Mouse (Mus musculus) midbrain, embryonic 10.5 days (tissue): ENCODE measurements at regions not wholly inside any gene's neighbourhood (a gene's known extent, or its start where the extent isn't known, plus 50 kb on each side); places are given as distances from the start of the nearest gene placed in this dataset.

ENCODE experiments used
- DNase-seq: peaks from one replicate; pipeline ENCODE4 v3.0.0-alpha.2; 2017; ENCODE audit warnings: low spot score
- H3K27ac ChIP-seq: fragments of 300-500 bp; sonication (generic); replicated peaks from 2 replicates; pipeline ENCODE4 v1.5.1; 2016; ENCODE audit warnings: mild to moderate bottlenecking
- H3K27me3 ChIP-seq: fragments of 300-500 bp; sonication (generic); 2 replicates; pipeline ENCODE4 v1.6.1; 2016; ENCODE audit warnings: low read depth, mild to moderate bottlenecking; ENCODE audit not compliant: poor library complexity, severe bottlenecking
- H3K36me3 ChIP-seq: fragments of 300-500 bp; sonication (generic); 2 replicates; pipeline ENCODE4 v1.6.1; 2016; ENCODE audit warnings: mild to moderate bottlenecking, moderate library complexity
- H3K4me1 ChIP-seq: fragments of 300-500 bp; sonication (generic); 2 replicates; pipeline ENCODE4 v1.6.1; 2016
- H3K4me3 ChIP-seq: fragments of 300-500 bp; sonication (generic); 2 replicates; pipeline ENCODE4 v1.5.1; 2016; ENCODE audit warnings: mild to moderate bottlenecking, moderate library complexity
- H3K9me3 ChIP-seq: fragments of 300-500 bp; sonication (generic); replicated peaks from 2 replicates; pipeline ENCODE4 v1.6.1; 2016; ENCODE audit warnings: mild to moderate bottlenecking
- WGBS: fragments of 180-500 bp; shearing (Covaris S2); methylation state at CpG from one replicate; pipeline ENCODE4 v1.1.7; 2016; 5-methylcytosine and 5-hydroxymethylcytosine counted together

DNA sequence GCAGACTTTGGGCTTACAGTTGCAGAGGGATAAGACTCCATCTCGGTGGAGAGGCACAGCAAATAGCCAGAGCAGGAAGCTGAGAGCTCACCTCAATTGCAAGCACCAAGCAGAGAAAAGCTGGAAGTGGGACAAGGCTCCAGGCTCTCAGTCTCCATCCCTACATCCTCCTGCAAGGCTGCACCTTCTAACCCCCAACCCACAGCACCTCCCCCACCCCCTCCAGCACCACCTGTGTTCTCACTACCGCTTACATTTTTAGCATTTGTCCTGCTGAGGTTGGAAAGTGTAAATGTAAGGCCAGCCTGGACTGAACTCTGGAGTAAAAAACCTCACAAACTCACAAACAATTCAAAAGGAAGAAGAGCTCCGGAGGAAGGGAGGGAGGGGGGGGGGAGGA, 119.6 kb downstream of the Sox2 start:
- no peaks in the 10 kb centered on the region for H3K36me3 ChIP-seq
- H3K4me3 ChIP-seq = no peak overlapping the region
- no peaks in the 10 kb centered on the region for H3K9me3 ChIP-seq
- H3K4me1 ChIP-seq = peaks cover 15% of the 10 kb centered on the region
- WGBS = 14% methylated on average over 3 of the region's 3 CpGs
- no peak for DNase-seq
- peak overlapping the region; percentile 38; the same call in 1 of the 2 replicates for H3K27ac ChIP-seq
- no peaks in the 10 kb centered on the region; the same call in 1 of the 2 replicates for H3K27me3 ChIP-seq

GRCm38 (mm10) chr3:34770271-34770670, 120.1 kb downstream of the Sox2 start:
- no peak overlapping the region for H3K4me3 ChIP-seq
- H3K27me3 ChIP-seq = no peaks in the 10 kb centered on the region; the same call in 1 of the 2 replicates
- peaks cover 13% of the 10 kb centered on the region for H3K4me1 ChIP-seq
- H3K36me3 ChIP-seq = no peaks in the 10 kb centered on the region
- H3K9me3 ChIP-seq = no peaks in the 10 kb centered on the region
- no peak overlapping the region for H3K27ac ChIP-seq
- no peak for DNase-seq
- WGBS = 77% methylated on average over 6 of the region's 6 CpGs

DNA sequence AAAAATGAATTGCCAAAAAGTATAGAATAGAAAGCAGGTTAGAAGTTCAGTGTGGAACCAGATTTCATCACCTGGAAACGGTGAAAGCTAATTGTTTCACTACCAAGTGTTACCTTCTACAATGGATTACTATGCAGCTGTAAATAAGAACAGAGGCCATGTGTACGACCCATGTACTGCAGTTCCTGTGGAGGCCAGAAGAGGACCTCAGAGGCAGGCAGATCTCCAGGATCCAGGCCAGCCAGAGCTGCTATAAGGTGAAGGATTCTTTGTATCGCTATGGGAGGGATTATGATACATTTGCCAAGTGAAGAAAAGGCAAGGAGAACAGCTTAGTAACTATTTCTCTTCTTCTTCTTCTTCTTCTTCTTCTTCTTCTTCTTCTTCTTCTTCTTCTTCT, 121.8 kb downstream of the Sox2 start:
- WGBS = 92% methylated on average over 3 of the region's 3 CpGs
- Histone ChIP-seq H3K4me3 (no peak overlapping the region), H3K36me3 (no peaks in the 10 kb centered on the region), H3K27me3 (no peaks in the 10 kb centered on the region; the same call in 1 of the 2 replicates), H3K9me3 (no peaks in the 10 kb centered on the region), H3K27ac (no peak overlapping the region), H3K4me1 (peaks cover 13% of the 10 kb centered on the region)
- DNase-seq = no peak

GRCm38 (mm10) chr3:34773678-34774425, 123.6 kb downstream of the Sox2 start:
- Histone ChIP-seq H3K9me3 (peaks cover 4% of the 10 kb centered on the region; the same call in 1 of the 2 replicates), H3K36me3 (no peaks in the 10 kb centered on the region), H3K4me1 (peaks cover 13% of the 10 kb centered on the region), H3K27me3 (no peaks in the 10 kb centered on the region; the same call in 1 of the 2 replicates), H3K4me3 (no peak overlapping the region), H3K27ac (0 out of 2 replicates have a peak overlapping the region, but pooled peaks have one; percentile 23)
- DNase-seq = peak; percentile 14
- WGBS = 39% methylated on average over 23 of the region's 23 CpGs

- no peak overlapping the region for H3K4me3 ChIP-seq
- DNase-seq = no peak
- no peaks in the 10 kb centered on the region for H3K36me3 ChIP-seq
- H3K27ac ChIP-seq = no peak overlapping the region
- 92% methylated on average over 6 of the region's 6 CpGs for WGBS
- H3K27me3 ChIP-seq = no peaks in the 10 kb centered on the region
- no peaks in the 10 kb centered on the region for H3K4me1 ChIP-seq
- H3K9me3 ChIP-seq = peaks cover 4% of the 10 kb centered on the region; the same call in 1 of the 2 replicates
Measured at GRCm38 (mm10) chr3:34781770-34782169, 131.6 kb downstream of the Sox2 start.

GRCm38 (mm10) chr3:34783398-34783797, 133.2 kb downstream of the Sox2 start:
- WGBS = 92% methylated on average over 1 of the region's 1 CpGs
- Histone ChIP-seq H3K36me3 (no peaks in the 10 kb centered on the region), H3K9me3 (no peaks in the 10 kb centered on the region; the same call in 1 of the 2 replicates), H3K4me1 (no peaks in the 10 kb centered on the region), H3K27me3 (no peaks in the 10 kb centered on the region), H3K4me3 (no peak overlapping the region), H3K27ac (no peak overlapping the region)
- DNase-seq = no peak

- WGBS = 81% methylated on average over 3 of the region's 3 CpGs
- no peak overlapping the region for H3K27ac ChIP-seq
- no peaks in the 10 kb centered on the region; the same call in 1 of the 2 replicates for H3K9me3 ChIP-seq
- H3K4me1 ChIP-seq = no peaks in the 10 kb centered on the region
- no peak overlapping the region for H3K4me3 ChIP-seq
- H3K36me3 ChIP-seq = no peaks in the 10 kb centered on the region
- no peaks in the 10 kb centered on the region for H3K27me3 ChIP-seq
- no peak for DNase-seq
Measured at GRCm38 (mm10) chr3:34787211-34787610, 137.0 kb downstream of the Sox2 start.

DNA sequence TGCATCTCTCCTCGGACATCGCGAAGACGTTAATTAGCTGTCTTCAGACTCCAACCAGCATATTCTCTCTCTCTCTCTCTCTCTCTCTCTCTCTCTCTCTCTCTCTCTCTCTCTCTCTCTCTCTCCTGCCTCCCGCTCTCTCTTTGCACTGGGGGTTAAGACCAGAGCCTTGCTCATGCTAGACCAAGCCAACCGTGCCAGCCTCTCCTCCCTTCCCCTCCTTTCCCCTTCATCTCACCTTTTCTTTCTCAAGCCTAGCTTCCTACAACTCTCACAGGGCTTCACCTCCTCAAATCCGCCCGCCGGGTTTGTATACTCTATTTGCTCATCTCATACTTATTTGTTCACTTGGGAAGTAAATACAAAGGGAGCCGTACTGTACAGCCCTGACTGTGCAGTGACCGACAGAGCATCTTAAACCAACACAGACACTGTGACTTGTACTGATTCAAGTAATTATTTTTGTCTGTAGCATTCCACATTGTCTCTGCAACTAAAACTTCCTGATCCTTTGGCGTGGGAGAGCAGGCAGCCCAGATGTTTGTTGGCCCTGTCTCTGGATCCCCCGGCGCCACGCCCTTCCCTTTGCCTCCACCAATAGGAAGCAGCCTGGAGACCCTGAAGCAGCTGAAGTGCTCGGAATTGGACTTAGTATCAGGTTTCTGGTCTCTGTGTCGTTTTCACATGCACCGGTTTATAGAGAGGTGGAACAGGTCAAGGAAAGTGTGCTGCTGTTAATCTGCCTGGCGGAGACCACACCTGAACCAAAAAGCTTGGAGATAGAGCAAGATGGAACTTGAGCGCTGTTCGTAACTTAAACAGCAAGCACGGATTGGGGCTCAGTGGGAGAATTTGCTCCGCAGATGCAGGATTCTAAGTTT, 145.1 kb downstream of the Sox2 start:
- no peaks in the 10 kb centered on the region for H3K9me3 ChIP-seq
- H3K4me3 ChIP-seq = peak overlapping the region; percentile 57
- WGBS = 19% methylated on average over 23 of the region's 23 CpGs
- H3K27ac ChIP-seq = peak overlapping the region; percentile 75
- DNase-seq = peak; percentile 84
- peaks cover 16% of the 10 kb centered on the region for H3K27me3 ChIP-seq
- H3K4me1 ChIP-seq = peaks cover 23% of the 10 kb centered on the region
- no peaks in the 10 kb centered on the region for H3K36me3 ChIP-seq

- 9% methylated on average over 5 of the region's 5 CpGs for WGBS
- peaks cover 16% of the 10 kb centered on the region for H3K27me3 ChIP-seq
- H3K9me3 ChIP-seq = no peaks in the 10 kb centered on the region
- DNase-seq = no peak
- H3K36me3 ChIP-seq = no peaks in the 10 kb centered on the region
- H3K4me3 ChIP-seq = peak overlapping the region; percentile 57
- peak overlapping the region; percentile 75 for H3K27ac ChIP-seq
- peaks cover 27% of the 10 kb centered on the region for H3K4me1 ChIP-seq
Measured at GRCm38 (mm10) chr3:34795984-34796266, 145.7 kb downstream of the Sox2 start.

DNA sequence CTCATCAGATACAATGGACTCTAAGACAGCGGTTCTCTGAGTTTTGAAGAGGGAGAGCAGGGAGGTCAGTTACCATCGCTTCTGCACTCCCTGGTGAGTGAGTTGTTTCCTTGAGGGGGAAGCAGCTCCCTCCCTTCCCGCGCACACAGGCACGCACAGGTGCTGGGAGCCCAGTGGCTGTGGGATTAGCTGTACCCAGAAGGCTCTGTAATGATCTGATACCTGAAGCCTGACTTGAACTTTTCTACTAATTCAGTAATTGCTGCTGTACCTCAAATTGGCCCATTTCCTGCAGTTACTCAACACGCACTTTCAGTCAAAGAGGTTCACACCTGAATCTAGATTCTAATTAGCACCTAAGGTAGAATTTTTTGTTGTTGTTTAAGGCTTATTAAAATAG, 158.6 kb downstream of the Sox2 start:
- DNase-seq = no peak
- Histone ChIP-seq H3K27ac (no peak overlapping the region), H3K4me3 (no peak overlapping the region), H3K4me1 (peaks cover 26% of the 10 kb centered on the region), H3K36me3 (no peaks in the 10 kb centered on the region), H3K27me3 (peaks cover 15% of the 10 kb centered on the region), H3K9me3 (no peaks in the 10 kb centered on the region)
- 28% methylated on average over 6 of the region's 6 CpGs for WGBS

DNA sequence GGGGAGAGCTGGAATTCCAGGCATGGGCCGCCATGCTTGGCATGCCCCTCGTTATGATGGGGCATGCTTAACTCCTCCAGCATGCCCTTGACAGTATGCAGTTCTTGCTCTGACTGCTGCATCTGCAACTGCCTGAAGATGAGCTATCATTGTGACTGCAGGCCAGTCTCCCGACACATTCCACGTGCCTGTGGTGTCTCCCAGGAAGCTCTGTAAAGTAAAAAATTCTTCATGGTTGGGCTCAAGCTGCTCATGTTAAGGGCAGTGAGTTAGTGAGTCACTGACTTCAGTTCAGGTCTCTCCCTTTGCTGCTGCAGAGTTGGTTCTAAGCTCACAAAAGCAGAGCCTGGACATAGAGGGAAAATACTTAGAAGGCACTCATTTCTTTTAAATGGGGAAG, 161.5 kb downstream of the Sox2 start:
- no peak for DNase-seq
- Histone ChIP-seq H3K4me3 (no peak overlapping the region), H3K9me3 (no peaks in the 10 kb centered on the region), H3K4me1 (peaks cover 25% of the 10 kb centered on the region), H3K27ac (peak overlapping the region; percentile 50; the same call in 1 of the 2 replicates), H3K36me3 (no peaks in the 10 kb centered on the region), H3K27me3 (peaks cover 15% of the 10 kb centered on the region)
- 72% methylated on average over 4 of the region's 4 CpGs for WGBS

DNA sequence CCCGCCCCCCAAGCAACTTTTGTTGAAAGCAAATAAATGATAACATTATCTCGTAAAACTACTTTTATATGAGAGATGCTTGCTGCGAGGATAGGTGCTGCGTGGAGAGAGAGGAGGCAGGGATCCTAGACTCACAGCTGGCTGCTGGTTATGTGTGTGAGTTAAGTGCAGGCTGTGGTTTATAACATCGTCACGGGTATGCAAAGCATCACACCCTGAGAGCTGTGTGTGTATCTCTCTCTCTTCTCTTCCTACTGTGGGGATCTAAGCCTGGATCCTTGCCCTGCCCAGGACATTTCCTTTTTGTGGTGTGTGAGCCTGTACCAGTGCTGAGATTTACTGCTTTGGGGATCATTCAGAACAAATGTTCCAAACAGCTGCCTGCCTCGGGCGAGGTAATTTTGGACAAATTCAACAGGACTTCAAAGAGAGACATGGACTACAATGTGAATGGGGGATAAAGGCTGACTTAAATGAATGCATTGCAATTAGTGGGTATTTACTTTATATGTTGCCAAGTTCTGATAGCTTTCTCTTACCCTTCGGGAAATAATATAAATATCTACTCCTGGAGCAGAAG, 162.9 kb downstream of the Sox2 start:
- Histone ChIP-seq H3K4me3 (no peak overlapping the region), H3K9me3 (no peaks in the 10 kb centered on the region), H3K27ac (no peak overlapping the region), H3K27me3 (peaks cover 14% of the 10 kb centered on the region), H3K36me3 (no peaks in the 10 kb centered on the region), H3K4me1 (peaks cover 25% of the 10 kb centered on the region)
- WGBS = 67% methylated on average over 9 of the region's 9 CpGs
- DNase-seq = no peak
